Mouse (Mus musculus): Measurements from ENCODE around the gene Pafah1b1. TPM values are rescaled to one million over a fixed set of nuclear protein-coding genes. Genes with fewer than 3 reads are reported as not detected.

The Pafah1b1 gene
- total RNA-seq, 2 experiments from 2014 or later = 200 to 201 TPM

- intact Hi-C loops (cut with DNase I) = loop anchor here (2.0 to 10.0 kb wide), 3 partner anchors 134 to 207 kb away; partner anchors contain the start of gene Mettl16
- DNase-seq = peak; percentile 83
These were observed 86.3 kb downstream of the Pafah1b1 start for GRCm38 (mm10) chr11:74637971-74638790.

GRCm38 (mm10) chr11:74637486-74637885, 87.0 kb downstream of the Pafah1b1 start:
- intact Hi-C loops (cut with DNase I) = loop anchor here (2.0 to 10.0 kb wide), 3 partner anchors 135 to 207 kb away; partner anchors contain the start of gene Mettl16
- no peak for DNase-seq

- intact Hi-C loops (cut with DNase I) = loop anchor here (5.0 to 10.0 kb wide), 2 partner anchors 138 to 210 kb away; partner anchors contain the start of gene Mettl16
- peak; percentile 63 to 81 for DNase-seq
These were observed 89.8 kb downstream of the Pafah1b1 start for GRCm38 (mm10) chr11:74634490-74635275.

- no peak for DNase-seq
- intact Hi-C loops (cut with DNase I) = loop anchor here (10.0 kb wide), 1 partner anchor 213 kb away; no protein-coding TSS in a partner anchor
These were observed 92.3 kb downstream of the Pafah1b1 start for GRCm38 (mm10) chr11:74631880-74632789.

GRCm38 (mm10) chr11:74627481-74627880, 97.0 kb downstream of the Pafah1b1 start:
- intact Hi-C loops (cut with DNase I) = no loop called here

GRCm38 (mm10) chr11:74625333-74625732, 99.1 kb downstream of the Pafah1b1 start:
- intact Hi-C loops (cut with DNase I) = no loop called here
- DNase-seq = no peak

More at GRCm38 (mm10) chr11:74627481-74627880, 97.0 kb downstream of the Pafah1b1 start:
- no peak for DNase-seq

Other genes starting within 250 kb of the Pafah1b1 start
- gene Rap1gap2, start 113.8 kb downstream of the Pafah1b1 start, total RNA-seq (2021) = 10 to 100 TPM; 72.8 to 77.6 TPM
- under 1 TPM; 0.37 to 0.50 TPM for gene Ccdc92b, start 105.1 kb downstream of the Pafah1b1 start, total RNA-seq (2021)
- 100 to 1,000 TPM; 215 to 219 TPM for gene Cluh, start 75.2 kb downstream of the Pafah1b1 start, total RNA-seq (2021)
- gene Mettl16, start 46.2 kb upstream of the Pafah1b1 start, total RNA-seq (2021) = 10 to 100 TPM; 11.2 to 14.2 TPM
- gene Mnt, start 106.2 kb upstream of the Pafah1b1 start, total RNA-seq (2021) = 10 to 100 TPM; 10.5 to 11.6 TPM
- 1 to 10 TPM; 7.0 to 7.3 TPM for gene Sgsm2, start 172.4 kb upstream of the Pafah1b1 start, total RNA-seq (2021)
- 10 to 100 TPM; 13.5 to 14.2 TPM for gene Tsr1, start 173.4 kb upstream of the Pafah1b1 start, total RNA-seq (2021)
- gene Smg6, start 201.2 kb upstream of the Pafah1b1 start, total RNA-seq (2021) = 10 to 100 TPM; 19.2 to 20.9 TPM
- 10 to 100 TPM; 31.5 to 34.3 TPM for gene Srr, start 201.3 kb upstream of the Pafah1b1 start, total RNA-seq (2021)